Mouse (Mus musculus) hindbrain, embryonic 11.5 days (tissue): ENCODE results near the gene Rnf103. TPM values are rescaled to one million over a fixed set of nuclear protein-coding genes. Genes with fewer than 3 reads are reported as not detected.

Source experiments
- ATAC-seq: fragments of 200-750 bp; cut with Nextera tagmentation; 2 replicates; pipeline ENCODE4 v1.8.0; 2017; ENCODE audit warnings: mild to moderate bottlenecking, moderate TSS enrichment, moderate library complexity; ENCODE audit not compliant: low FRiP score
- DNase-seq: peaks from one replicate; pipeline ENCODE4 v3.0.0-alpha.2; 2015; ENCODE audit warnings: low spot score
- H3K27ac ChIP-seq: fragments of 300-500 bp; sonication (generic); 2 replicates; pipeline ENCODE4 v1.5.1; 2014; ENCODE audit warnings: mild to moderate bottlenecking, low read depth, low read length
- H3K27me3 ChIP-seq: fragments of 300-500 bp; sonication (generic); 2 replicates; pipeline ENCODE4 v1.6.1; 2014; ENCODE audit warnings: mild to moderate bottlenecking, low read length, moderate library complexity, mixed read lengths; ENCODE audit not compliant: control insufficient read depth, insufficient read depth
- H3K36me3 ChIP-seq: fragments of 300-500 bp; sonication (generic); 2 replicates; pipeline ENCODE4 v1.6.1; 2014; ENCODE audit warnings: mild to moderate bottlenecking, low read length, moderate library complexity, mixed read lengths; ENCODE audit not compliant: control insufficient read depth, insufficient read depth
- H3K4me1 ChIP-seq: fragments of 300-500 bp; sonication (generic); replicated peaks from 2 replicates; pipeline ENCODE4 v1.6.1; 2014; ENCODE audit warnings: low read length, mixed read lengths; ENCODE audit not compliant: control insufficient read depth, insufficient read depth
- H3K4me2 ChIP-seq: fragments of 300-500 bp; sonication (generic); replicated peaks from 2 replicates; pipeline ENCODE4 v1.6.1; 2014; ENCODE audit warnings: mild to moderate bottlenecking, low read depth, low read length
- H3K4me3 ChIP-seq: fragments of 300-500 bp; sonication (generic); 2 replicates; pipeline ENCODE4 v1.5.1; 2014; ENCODE audit warnings: low read depth, low read length
- H3K9ac ChIP-seq: fragments of 300-500 bp; sonication (generic); 2 replicates; pipeline ENCODE4 v1.6.1; 2014; ENCODE audit warnings: low read depth, low read length
- H3K9me3 ChIP-seq: fragments of 300-500 bp; sonication (generic); 2 replicates; pipeline ENCODE4 v1.6.1; 2016; ENCODE audit warnings: low read length; ENCODE audit not compliant: control insufficient read depth
- WGBS: fragments of 180-500 bp; shearing (Covaris S2); extraction: QIAGEN DNeasy Blood & Tissue Kit; methylation state at CpG from one replicate; pipeline ENCODE4 v1.1.7; 2014; 5-methylcytosine and 5-hydroxymethylcytosine counted together
- polyA plus RNA-seq: library from polyadenylated mRNA; unstranded; fragments of >200 nt; fragmentation: Nextera tagmentation; extraction: Ambion mirVana; gene quantifications from 2 replicates; pipeline ENCODE4 v1.2.1, GENCODE M21; 2014

Gene Rnf103
- polyA plus RNA-seq, 1 experiment from 2014 or later: 18.8 TPM

DNA sequence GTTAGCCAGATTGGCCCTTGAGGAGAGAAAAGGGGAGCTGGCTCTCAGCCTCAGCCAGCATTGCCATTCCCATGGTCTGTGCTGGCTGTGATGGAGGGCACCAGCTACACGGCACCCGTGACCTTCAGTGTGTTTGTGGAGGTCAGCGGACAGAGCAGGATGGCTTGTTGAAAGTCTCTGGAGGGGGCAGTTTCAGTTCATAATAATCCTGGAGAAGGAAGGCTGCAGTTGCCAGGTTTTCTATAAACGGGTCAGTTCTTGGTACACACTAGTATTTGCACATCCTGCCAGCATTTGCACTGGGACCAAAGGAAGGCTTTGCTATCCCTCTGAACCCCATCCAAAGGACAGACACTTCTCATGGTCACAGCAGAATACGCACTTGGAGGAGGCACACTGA lies 8.4 kb upstream of the Rnf103 start:
- no peaks in the 10 kb centered on the region for H3K36me3 ChIP-seq
- H3K4me3 ChIP-seq: no peak overlapping the region
- H3K4me2 ChIP-seq: no peak overlapping the region
- no peaks in the 10 kb centered on the region for H3K9me3 ChIP-seq
- H3K4me1 ChIP-seq: no peaks in the 10 kb centered on the region
- no peaks in the 10 kb centered on the region for H3K27me3 ChIP-seq
- H3K9ac ChIP-seq: no peak overlapping the region
- H3K27ac ChIP-seq: no peak overlapping the region
- 78% methylated on average over 5 of the region's 5 CpGs for WGBS
- DNase-seq (no peak), ATAC-seq (no peak)

DNA sequence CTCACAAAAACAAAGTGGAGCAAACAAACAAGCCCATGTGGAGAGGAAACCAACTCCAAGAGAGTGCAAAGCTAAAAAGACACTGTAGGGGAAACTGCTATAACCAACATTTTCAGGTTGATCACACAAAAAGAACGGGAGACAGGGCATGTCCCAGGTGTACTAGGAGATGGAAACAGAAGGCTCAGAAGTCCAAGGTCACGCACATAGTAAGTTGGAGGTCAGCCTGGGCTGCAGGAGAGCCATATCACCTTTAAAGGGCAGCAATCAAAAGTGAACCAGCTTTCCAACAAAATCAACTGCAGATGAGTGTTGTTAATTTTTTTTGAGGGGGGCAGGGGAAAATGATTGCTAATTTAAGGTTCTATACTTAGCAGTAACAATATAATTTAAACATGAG lies 7.5 kb upstream of the Rnf103 start:
- H3K4me3 ChIP-seq: no peak overlapping the region
- H3K36me3 ChIP-seq: no peaks in the 10 kb centered on the region
- no peaks in the 10 kb centered on the region for H3K4me1 ChIP-seq
- no peaks in the 10 kb centered on the region for H3K9me3 ChIP-seq
- no peak overlapping the region for H3K27ac ChIP-seq
- H3K4me2 ChIP-seq: no peak overlapping the region
- no peak overlapping the region for H3K9ac ChIP-seq
- WGBS: 75% methylated on average over 2 of the region's 2 CpGs
- DNase-seq (no peak), ATAC-seq (no peak)
- H3K27me3 ChIP-seq: no peaks in the 10 kb centered on the region

DNA sequence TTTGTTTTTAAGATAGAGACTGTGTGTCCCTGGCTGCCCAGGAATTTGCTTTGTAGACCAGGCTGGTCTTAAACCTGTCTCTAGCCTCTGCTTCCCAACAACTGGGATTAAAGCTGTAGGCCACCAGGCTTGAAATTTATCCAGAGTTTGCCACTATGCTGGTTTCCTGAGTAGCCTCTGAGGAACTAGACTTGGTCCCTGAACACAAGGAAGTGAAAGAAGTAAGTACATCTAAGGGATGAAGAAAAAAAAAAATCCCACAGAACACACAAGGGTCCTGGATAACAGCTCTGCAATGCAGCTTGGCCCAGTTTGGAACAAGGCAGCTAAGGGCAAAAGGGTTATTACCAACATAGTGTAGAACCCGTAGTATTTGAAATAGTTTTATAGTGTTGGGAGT lies 6.8 kb upstream of the Rnf103 start:
- H3K4me1 ChIP-seq: no peaks in the 10 kb centered on the region
- H3K36me3 ChIP-seq: no peaks in the 10 kb centered on the region
- no peak overlapping the region for H3K27ac ChIP-seq
- H3K4me2 ChIP-seq: no peak overlapping the region
- ATAC-seq: no peak
- 94% methylated on average over 1 of the region's 1 CpGs for WGBS
- H3K4me3 ChIP-seq: no peak overlapping the region
- no peak for DNase-seq
- H3K9me3 ChIP-seq: no peaks in the 10 kb centered on the region
- H3K27me3 ChIP-seq: no peaks in the 10 kb centered on the region
- no peak overlapping the region for H3K9ac ChIP-seq

DNA sequence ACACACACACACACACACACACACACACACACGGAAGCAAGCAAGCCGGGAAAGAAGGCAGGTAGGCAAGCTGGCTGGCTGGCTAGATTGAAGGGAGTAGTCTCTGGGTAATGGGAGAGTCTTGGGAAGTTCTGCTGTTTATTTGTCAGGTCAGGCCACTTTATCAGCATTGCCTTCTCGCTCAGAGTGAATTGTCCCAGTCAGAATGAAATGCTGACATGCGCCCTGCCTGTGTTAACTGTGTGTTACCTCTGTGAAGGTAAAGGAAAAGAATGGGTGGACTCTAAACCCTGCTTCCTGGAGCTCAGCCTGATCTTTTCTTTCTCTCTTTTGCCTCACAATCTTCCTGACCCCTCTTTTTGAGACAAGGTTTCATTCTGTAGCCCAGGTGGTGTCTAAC lies 5.7 kb upstream of the Rnf103 start:
- Histone ChIP-seq H3K27ac (no peak overlapping the region), H3K27me3 (no peaks in the 10 kb centered on the region), H3K36me3 (no peaks in the 10 kb centered on the region), H3K4me3 (no peak overlapping the region), H3K4me2 (no peak overlapping the region), H3K9me3 (no peaks in the 10 kb centered on the region), H3K4me1 (no peaks in the 10 kb centered on the region), H3K9ac (no peak overlapping the region)
- 47% methylated on average over 3 of the region's 4 CpGs for WGBS
- DNase-seq (no peak), ATAC-seq (no peak)

DNA sequence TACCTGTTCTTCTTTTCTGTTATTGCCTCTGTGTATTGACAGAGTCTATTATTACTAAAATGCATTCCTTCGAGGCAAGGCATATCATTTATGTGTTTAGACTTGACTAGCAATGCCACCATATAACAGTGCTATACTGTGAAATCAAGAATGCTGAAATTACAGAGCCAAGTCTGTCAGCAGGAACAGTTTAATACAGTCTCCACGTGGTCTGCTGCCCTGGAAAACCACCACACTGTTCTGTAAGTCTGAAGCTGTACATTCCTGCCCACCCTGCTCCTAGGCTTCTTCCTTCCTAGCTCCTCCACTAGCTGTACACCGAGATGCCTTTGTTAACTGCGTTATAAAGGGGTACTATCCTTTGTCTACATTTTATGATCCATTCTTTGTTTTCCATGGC lies 1.6 kb upstream of the Rnf103 start:
- WGBS: 52% methylated on average over 4 of the region's 4 CpGs
- Histone ChIP-seq H3K27me3 (no peaks in the 10 kb centered on the region), H3K4me3 (no peak overlapping the region), H3K4me1 (no peaks in the 10 kb centered on the region), H3K9me3 (no peaks in the 10 kb centered on the region), H3K36me3 (no peaks in the 10 kb centered on the region), H3K4me2 (no peak overlapping the region), H3K27ac (no peak overlapping the region), H3K9ac (no peak overlapping the region)
- DNase-seq: peak; percentile 7
- no peak for ATAC-seq

DNA sequence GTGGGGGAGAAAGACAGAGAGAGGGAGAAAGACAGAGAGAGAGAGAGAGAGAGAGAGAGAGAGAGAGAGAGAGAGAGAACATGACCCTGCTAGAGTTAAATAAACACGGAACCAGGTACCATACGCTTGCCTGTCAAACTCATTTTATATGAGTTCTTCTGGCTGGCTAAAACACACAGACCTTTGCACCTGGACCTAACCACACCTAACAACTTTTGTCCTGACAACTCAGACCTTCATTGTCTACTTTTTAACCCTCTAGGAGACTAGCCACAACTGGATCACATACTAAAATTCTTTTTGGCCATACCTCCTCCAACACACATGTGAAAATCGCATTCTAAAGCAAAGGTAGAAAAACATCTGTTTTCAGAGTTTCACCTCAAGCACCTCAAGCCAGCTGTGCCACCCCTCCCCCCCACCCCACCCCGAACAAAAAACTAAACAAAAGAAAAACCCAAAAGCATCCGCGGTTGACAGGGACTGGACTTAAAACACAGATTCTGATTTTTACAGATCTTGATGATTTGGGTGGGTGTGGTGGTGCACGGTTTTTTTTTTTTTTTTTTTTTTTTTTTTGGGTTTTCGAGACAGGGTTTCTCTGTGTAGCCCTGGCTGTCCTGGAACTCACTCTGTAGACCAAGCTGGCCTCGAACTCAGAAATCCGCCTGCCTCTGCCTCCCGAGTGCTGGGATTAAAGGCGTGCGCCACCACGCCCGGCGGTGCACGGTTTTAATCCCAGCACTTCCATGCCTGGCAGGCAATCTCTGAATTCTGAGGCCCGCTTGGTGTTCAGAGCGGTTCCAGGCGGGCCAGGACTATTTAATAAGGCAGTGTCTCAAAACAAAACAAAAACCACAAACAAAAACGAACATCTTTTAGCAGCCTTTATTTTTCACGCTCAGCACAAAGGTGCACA lies 679 bp upstream of the Rnf103 start:
- 25% methylated on average over 20 of the region's 22 CpGs for WGBS
- peak overlapping the region; percentile 75 for H3K4me2 ChIP-seq
- ATAC-seq: no peak; the same call in 1 of the 2 replicates
- DNase-seq: peak; percentile 12
- H3K9ac ChIP-seq: peak overlapping the region; percentile 44; the same call in 1 of the 2 replicates
- peak overlapping the region; percentile 99 for H3K27ac ChIP-seq
- no peaks in the 10 kb centered on the region for H3K4me1 ChIP-seq
- no peaks in the 10 kb centered on the region for H3K27me3 ChIP-seq
- no peaks in the 10 kb centered on the region for H3K9me3 ChIP-seq
- no peaks in the 10 kb centered on the region for H3K36me3 ChIP-seq
- peak overlapping the region; percentile 75 for H3K4me3 ChIP-seq

DNA sequence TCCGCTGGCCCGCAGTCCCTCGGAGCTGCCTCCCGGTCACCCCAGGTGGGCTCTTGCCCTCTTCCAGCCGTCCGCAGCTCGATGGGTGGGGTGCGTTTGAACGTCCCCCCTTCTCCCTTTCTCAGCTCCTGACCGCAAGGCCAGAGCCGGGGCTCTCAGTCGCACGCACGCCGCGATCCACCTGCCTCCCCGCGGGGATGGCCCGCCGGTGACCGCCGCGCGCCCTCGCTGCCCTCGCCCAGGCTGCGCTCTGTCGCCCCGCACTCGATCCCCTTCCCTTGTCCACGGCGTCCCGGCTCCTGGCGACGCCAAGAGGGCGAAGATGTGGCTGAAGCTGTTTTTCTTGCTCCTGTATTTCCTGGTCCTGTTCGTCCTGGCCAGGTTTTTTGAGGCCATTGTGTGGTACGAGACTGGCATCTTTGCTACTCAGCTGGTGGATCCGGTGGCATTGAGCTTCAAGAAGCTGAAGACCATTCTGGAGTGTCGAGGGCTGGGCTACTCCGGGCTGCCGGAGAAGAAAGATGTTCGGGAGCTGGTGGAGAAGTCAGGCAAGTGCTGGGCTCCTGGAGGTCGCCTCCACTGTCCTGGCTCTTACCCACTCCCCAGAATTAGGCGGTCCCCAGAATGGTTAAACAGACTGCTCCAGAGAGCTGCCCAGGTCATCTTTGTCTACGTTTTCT lies 787 bp downstream of the Rnf103 start:
- ATAC-seq: peak; percentile 43

DNA sequence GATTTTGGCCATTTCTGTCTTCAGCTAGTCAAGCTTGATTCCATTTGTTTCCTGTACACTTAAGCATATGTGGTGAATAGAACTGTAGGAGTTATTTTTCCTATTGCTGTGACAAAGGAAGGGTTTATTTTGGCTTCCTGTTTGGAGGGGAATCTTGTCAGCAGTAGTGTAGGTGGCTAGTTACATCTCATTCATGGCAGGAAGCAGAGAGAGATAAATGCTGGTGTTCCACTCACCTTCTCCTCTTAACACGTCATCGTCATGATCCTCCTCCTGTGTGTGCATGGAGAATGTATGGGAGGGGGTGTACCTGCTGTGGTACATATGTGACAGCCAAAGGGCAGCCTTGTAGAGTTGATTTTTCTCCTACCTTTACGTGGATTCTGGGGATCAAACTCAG lies 6.9 kb downstream of the Rnf103 start:
- Histone ChIP-seq H3K4me3 (no peak overlapping the region), H3K27ac (no peak overlapping the region), H3K27me3 (no peaks in the 10 kb centered on the region), H3K4me2 (no peak overlapping the region), H3K9me3 (no peaks in the 10 kb centered on the region), H3K4me1 (no peaks in the 10 kb centered on the region), H3K9ac (no peak overlapping the region), H3K36me3 (no peaks in the 10 kb centered on the region)
- ATAC-seq (no peak), DNase-seq (no peak)
- 87% methylated on average over 3 of the region's 3 CpGs for WGBS

More for the DNA sequence above, 787 bp downstream of the Rnf103 start:
- Histone ChIP-seq H3K36me3 (no peaks in the 10 kb centered on the region), H3K4me3 (peak overlapping the region; percentile 75), H3K9ac (peak overlapping the region; percentile 98), H3K27me3 (no peaks in the 10 kb centered on the region), H3K4me2 (peak overlapping the region; percentile 75), H3K27ac (peak overlapping the region; percentile 99), H3K9me3 (no peaks in the 10 kb centered on the region), H3K4me1 (no peaks in the 10 kb centered on the region)
- no peak for DNase-seq
- WGBS: under 1% methylated on average over 46 of the region's 46 CpGs
